Mouse (Mus musculus) large intestine, adult 2 months (tissue): ENCODE results near the gene Usp34. TPM values are rescaled to one million over a fixed set of nuclear protein-coding genes. Genes with fewer than 3 reads are reported as not detected.
"Not testable (repeated sequence)": the region's sequence is repeated elsewhere in the genome, so short reads cannot be mapped to it uniquely, and the experiment has no call there.

Source experiments
- DNase-seq: peaks from one replicate; pipeline ENCODE4 v3.0.0-alpha.2; 2012; ENCODE audit warnings: low read depth, low spot score
- WGBS: fragments of 180-500 bp; shearing (Covaris S2); methylation state at CpG from one replicate; pipeline ENCODE4 v1.1.7; 2018; 5-methylcytosine and 5-hydroxymethylcytosine counted together
- polyA plus RNA-seq: library from polyadenylated mRNA; depleted of rRNA; stranded (reverse); fragments of >200 nt; gene quantifications from 2 replicates; pipeline ENCODE4 v1.2.3, GENCODE M21; 2012; rRNA removed

Usp34 gene
- polyA plus RNA-seq: 5.9 and 8.0 TPM in 2 replicates

DNA sequence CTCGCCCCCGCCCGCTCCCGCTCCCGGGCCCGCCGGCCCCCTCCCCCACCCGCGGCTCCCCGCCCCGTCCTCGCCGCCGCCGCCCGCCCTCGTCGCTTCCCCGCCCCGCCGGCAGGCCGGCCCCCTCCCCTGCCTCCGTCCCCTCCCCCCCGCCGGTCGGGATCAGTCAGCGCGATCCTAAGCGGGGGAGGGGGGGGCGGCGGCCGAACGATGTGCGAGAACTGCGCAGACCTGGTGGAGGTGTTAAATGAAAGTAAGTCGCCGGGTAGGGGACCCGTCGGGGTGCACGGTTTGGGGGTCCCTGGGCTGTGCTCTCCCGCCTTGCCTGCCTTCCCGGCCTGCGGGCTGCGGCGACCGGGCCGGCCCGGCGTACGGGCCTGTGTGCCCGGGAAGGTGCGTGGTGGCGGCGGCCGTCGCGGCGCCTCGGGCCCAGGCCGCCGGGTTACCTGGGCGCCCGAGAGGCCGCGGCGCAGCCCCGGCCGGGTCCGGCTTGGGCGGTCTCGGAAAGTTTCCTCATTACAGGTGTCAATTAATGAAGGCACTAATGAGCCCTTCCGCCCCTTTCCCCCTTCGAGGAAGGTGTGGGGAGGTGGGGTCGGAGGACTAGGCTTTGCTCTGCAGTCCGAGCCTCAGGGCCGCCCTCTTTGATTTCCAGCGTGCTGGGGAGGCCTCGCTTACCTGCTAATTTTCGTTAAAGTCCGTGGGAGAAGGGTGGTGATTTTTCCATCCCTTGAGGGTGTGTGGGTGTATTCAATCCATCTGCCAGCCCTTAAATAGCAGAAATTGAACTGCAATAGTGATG is at the start of gene Usp34:
Gene Usp34 (plus strand): TSS at position 132 of the 802 bp plus-strand sequence.
- WGBS: under 1% methylated on average over 62 of the region's 80 CpGs
- DNase-seq: no peak

DNA sequence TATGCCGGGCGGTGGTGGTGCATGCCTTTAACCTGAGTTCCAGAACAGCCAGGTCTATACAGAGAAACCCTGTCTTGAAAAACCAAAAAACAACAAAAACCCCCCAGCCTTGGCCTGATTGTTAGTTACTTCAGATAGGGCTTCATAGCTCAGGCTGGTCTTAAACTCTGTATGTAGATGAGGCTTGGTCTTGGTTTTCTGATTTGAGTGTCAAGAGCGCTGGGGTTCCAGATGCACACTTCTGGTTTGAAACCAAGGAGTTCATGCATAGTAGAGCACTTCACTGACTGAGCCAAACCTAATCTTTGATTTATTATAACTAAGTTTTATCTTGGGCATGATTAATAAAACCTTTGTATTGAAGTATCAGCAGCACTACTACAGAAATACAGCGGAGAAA is 47.6 kb upstream of the Usp34 start:
- WGBS: 85% methylated on average over 4 of the region's 4 CpGs
- no peak for DNase-seq

DNA sequence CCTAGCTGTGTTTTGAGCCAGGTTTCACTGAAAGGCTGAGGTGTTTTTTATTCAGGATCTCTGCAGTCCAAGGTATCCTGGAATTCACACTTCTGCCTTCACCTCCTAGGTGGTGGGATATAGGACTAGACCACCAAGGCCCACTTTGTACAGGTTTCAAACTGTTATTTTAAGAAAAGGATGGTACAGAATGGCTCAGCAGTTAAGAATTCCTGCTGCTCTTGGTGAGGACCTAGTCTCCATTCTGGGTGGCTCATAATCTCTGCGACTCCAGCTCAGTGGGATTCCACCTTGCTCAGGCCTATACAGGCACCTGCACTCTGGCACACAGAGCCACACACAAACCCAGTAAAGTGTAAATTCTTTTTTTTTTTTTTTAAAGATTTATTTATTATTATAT is 47.2 kb upstream of the Usp34 start:
- WGBS: 69% methylated on average over 1 of the region's 1 CpGs
- DNase-seq: no peak

DNA sequence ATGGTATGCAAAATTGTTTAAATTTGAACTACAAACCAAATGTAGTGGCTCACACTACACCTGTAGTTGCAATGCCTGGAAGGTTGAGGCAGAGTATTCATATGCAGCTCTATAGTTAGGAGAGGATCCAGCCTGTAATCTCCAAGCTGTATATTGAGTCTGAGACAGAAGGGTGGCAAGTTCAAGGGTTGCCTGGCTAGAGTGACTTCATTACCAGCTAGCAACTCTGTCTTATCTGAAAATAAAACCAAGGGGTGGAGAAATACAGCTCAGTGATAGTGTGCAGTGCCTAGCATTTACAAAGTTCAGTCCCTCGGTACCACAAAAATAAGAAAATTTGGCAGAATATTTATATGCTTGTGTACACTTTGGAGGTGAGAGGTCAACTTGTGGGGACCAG is 46.5 kb upstream of the Usp34 start:
- DNase-seq: no peak
- WGBS: 43% methylated on average over 1 of the region's 1 CpGs

DNA sequence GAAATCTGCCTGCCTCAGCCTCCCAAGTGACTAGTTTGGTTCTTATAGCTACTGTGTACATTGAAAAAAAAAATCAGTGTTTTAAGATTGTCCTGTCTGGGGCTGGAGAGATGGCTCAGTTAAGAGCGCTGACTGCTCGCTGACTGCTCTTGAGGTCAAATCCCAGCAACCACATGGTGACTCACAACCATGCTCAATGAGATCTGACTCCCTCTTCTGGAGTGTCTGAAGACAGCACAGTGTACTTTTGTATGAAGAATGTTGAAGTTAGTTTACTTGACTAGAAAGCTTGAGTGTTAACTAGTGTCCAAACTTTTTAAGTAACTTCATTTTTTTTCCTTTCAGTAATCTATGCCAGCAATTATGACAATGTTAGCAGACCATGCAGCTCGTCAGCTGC is 45.2 kb upstream of the Usp34 start:
- no peak for DNase-seq
- WGBS: 56% methylated on average over 3 of the region's 3 CpGs

DNA sequence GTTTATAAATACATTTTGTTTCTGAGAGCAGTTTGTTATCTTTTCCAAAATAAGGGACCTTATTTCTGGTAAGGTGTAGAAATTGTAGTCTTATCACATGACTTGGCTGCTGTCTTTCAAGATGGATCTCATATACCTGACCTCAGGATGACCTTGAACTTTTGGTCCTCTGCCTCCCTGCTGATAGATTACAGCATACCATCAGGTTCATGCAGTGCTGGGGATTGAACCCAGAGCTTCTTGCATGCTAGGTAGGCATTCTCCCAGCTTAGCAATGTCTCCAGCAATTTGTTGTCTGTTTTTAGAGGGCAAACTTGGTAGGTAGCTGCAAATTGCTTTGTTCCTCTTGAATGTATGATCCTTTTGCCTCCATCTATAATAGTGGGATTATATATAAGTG is 41.7 kb upstream of the Usp34 start:
- DNase-seq: no peak

DNA sequence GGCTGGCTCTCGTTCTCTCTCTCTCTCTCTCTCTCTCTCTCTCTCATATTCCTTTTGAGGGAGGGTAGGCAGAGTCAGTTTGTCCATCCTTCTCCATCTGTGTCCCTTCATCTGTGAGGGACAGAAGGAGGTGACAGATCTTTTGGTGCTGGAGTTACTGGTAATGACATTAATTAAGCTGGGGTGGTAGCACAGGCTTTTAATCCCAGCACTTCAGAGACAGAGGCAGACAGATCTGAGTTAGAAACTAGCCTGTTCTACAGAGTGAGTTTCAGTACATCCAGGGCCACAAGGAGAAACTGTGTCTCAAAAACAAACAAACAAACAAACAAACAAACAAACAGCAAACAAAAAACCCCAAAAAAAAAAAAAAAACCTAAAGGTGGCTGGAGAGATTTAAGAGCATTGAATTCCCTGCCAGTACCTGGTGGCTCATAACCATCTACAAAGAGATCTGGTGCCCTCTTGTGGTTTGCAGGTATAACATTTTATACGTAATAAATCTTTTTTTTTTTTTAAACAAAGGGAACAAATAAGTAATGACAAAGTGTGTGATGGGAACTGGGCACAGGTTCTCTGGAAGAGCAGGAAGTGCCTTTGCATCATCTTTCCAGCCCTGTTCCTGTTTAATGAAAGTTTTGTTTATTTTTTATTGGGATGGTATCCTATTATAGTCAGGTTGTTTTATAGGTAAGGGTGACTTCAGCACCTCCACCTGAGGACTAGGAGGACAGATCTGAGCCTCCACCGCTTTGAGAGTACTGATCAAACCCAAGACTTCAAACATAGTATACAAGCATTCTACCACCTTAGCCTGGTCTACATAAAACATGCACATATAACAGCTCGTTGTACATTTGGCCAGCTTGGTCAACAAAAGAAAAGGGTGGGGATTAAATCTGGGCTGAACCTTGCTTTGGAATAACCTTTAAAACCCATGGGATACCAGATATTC is 34.6 kb upstream of the Usp34 start:
- WGBS: 70% methylated on average over 4 of the region's 4 CpGs

DNA sequence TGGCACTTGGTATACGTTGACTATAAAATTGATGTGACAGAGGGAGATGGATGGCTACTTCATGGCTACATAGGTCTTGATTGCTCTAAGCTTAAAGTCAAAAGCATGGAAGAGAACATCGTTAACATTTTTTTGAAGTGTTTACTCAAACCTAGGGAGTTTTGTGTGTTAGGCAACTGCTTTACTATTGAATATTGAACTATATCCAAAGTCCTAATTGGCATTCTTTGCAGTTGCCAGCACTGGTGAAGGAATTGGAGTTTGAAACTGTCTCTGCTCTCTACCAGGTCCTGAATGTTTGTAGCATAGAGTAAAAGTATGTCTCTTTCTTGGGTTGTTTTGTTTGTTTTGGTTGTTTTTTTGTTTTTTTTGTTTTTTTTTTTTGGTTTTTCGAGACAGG is 30.9 kb upstream of the Usp34 start:
- no peak for DNase-seq
- 74% methylated on average over 3 of the region's 3 CpGs for WGBS

More for the DNA sequence above, 34.6 kb upstream of the Usp34 start:
- no peak for DNase-seq

DNA sequence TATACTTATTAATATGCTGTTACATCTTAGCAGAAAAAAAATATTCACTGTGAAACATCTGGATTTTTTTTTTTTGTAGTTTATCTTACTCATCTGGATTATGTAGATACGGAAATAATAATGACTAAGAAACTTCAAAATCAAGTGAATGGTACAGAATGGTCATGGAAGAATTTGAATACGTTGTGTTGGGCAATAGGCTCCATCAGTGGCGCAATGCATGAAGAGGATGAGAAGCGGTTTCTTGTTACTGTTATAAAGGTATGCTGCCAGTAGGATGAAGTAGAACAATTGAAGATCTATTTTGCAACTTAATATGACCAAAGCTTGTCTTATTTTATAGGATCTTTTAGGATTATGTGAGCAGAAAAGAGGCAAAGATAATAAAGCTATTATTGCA is 22.2 kb upstream of the Usp34 start:
- DNase-seq: no peak
- 96% methylated on average over 4 of the region's 4 CpGs for WGBS

DNA sequence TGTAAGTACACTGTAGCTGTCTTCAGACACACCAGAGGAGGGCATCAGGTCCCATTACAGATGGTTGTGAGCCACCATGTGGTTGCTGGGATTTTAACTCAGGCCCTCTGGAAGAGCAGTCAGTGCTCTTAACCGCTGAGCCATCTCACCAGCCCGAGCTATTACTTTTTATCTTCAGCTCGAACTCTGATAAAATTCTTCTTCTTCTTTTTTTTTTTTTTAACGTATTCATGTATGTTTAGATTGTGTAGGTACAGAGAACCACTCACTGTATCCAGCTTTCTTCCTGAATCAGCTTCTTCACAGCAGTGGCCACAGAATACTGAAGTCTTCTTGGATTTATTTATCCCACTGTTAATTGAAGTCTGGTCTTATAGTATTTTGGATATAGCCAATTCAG is 17.8 kb upstream of the Usp34 start:
- DNase-seq: not testable (repeated sequence)
- 84% methylated on average over 4 of the region's 4 CpGs for WGBS

DNA sequence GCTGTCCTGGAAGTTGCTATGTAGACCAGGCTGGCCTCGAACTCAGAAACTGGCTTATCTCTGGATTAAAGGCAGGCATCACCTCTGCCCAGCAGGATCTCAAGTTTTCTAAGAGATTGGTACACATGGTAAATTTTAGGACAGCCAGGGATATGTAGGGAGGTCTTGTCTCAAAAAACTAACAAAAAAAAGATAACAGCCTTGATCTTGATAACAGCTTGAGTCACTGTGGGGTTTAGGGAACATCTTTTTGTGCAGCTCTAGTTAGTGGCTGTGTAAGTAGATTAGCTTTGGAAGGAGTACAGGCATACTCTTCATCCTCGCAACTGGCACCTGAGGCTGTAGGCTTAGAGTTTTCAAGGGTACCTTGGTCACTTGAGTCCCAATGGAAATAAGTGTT is 9.3 kb upstream of the Usp34 start:
- no peak for DNase-seq
- 99% methylated on average over 2 of the region's 2 CpGs for WGBS

DNA sequence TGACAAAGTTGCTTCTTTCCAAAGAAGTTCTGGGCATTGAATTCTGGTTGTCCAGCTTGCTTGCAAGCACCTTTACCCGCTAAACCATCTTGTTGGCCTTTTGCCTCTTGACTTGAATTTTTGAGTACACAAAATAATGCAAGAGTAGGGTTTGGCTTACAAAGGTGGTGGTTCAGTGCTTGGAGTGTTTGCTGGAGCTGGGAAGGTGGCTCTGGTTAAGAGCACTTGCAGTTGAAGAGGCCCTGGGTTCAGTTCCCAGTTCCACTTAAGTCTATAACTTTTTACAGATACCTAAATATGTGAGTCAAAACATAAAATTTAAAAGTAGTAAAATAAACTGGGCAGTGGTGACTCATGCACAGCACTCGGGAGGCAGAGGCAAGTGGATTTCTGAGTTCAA is 8.4 kb upstream of the Usp34 start:
- 80% methylated on average over 2 of the region's 2 CpGs for WGBS
- no peak for DNase-seq

DNA sequence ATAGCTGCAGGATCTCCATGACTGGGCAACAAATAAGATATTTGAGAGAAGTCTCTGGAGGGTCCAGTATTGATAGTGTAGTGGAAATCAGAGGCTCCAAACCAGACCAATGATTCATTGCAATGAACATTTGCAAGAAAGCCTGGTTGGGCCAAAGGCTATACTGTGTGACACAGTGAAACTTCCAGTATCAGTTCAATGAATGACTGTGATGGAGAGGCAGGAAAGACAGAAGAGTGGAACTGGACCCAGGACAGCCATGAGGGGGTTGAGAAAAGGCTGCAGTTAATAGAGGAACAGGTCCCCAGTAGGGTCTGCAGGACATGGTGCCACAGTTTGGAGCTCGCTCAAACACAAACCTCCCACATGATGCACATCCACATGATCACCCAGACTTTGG is 6.8 kb upstream of the Usp34 start:
- WGBS: 91% methylated on average over 1 of the region's 1 CpGs
- no peak for DNase-seq

DNA sequence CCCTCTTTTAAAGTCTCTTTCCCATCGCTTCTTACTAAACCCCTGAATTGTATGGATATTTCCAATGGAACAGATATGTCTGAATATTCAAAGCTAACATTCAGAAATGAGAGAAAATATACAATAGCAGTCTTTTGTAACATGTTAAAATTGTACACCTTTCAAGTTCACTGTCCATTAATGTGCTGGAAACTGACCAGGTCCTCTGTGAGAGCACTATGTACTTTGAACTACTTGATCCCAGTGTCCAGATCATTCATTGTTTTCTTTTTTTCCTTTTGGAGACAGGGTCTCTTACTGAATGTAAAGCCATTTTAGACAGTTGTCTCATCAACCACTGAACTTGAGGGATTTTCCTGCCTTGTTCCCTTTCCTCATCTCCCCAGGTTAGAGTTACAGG is 3.6 kb upstream of the Usp34 start:
- WGBS: 76% methylated on average over 1 of the region's 1 CpGs
- DNase-seq: no peak

DNA sequence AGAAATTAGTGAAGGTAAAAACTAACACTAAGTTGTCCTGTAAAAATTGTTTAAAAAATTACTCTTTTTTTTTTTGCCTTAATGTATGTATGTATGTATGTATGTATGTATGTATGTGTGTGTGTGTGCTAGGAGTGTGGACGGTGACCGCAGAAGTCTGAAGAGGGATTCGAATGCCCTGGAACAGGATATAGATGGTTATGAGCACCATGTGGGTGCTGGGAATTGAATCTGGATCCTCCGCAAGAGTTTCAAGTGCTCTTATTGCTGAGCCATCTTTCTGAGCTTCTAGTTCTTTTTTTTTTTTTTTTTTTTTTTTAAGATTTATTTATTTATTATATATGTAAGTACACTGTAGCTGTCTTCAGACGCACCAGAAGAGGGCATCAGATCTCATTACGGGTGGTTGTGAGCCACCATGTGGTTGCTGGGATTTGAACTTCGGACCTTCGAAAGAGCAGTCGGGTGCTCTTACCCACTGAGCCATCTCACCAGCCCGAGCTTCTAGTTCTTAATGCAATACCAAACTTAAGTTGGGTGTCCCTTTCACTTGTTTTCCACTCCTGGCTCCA is 1.5 kb upstream of the Usp34 start:
- 36% methylated on average over 10 of the region's 10 CpGs for WGBS
- DNase-seq: not testable (repeated sequence)

DNA sequence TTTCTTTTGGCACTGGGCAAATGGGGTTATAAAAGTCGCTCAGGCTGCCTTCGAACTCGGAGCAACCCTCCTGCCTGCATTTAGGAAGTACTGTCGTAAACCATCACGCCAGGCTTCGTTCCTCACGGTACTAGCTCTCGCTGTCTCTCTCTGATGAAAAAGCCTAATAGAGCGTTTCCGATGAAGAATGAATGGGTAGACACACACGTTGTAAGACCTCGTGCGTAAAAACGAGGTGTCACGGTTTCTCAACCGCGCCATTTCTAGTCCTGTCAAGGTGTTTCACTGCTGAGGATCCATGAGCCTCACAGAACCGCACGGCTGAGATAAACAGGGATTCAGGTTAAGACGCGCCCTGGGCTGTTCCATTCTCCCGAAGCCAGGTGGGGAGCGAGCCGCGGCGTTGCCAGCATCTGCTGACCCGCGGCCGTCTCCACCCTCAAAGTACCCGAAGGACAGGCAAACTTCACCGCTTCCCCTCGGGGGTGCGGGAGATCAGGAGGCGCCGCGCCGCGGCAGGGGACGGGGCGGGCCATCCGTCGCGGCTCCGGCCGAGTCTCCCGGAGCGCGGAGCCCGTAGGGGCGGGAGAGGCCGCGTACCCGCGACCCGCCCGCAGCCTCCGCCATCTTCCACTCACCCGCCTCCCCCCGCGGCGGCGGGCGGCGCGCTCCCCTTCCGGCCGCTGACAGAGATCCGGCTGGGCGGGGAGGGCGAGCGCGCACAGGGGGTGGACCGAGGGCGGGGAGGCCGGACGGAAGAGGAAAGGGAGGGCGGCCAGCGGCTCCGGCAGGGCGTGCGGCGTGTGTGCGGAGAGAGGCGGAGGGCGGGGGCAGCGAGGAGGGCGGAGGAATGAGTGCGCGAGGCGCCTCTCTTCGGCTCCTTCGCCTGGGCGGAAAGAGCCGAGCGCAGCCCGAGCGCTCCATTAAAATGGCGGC is 754 bp upstream of the Usp34 start:
- peak; percentile 67 for DNase-seq
- under 1% methylated on average over 73 of the region's 98 CpGs for whole genome bisulfite sequencing

DNA sequence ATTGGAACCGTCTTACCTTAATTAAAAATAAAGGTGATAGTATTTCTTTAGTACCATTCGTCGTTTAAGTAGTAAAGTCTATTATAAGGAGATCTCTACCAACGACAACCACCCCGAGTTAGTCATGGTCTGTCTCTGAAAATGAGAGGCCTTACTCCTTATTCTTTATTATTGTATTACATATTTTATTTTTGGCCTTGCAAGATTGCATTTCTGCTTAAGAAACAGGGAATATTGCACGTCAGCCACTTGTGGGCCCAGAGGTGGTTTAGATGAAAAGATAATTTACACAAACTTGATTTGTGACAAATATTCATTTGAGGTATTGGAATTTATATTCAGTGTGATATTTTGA is 848 bp downstream of the Usp34 start:
- 3% methylated on average over 6 of the region's 6 CpGs for WGBS
- DNase-seq: no peak

DNA sequence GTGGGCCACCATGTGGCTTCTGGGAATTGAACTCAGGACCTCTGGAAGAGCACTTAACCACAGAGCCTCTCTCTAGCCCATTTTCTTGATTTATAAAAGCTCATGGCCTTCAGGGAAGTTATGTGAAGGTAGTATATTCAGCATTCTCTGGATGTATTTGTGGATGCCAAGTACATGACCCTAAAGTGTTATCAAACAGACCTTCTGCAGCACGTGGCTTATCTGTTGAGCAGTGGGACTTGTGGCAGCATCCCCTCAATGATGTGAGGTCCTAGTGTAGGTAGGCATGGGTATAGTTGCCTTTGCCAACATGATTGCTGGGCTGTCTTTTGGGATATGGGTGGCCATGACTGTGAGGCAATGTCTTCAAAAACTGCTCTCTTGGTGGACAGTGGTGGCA is 6.8 kb downstream of the Usp34 start:
- WGBS: 98% methylated on average over 1 of the region's 1 CpGs
- DNase-seq: no peak

DNA sequence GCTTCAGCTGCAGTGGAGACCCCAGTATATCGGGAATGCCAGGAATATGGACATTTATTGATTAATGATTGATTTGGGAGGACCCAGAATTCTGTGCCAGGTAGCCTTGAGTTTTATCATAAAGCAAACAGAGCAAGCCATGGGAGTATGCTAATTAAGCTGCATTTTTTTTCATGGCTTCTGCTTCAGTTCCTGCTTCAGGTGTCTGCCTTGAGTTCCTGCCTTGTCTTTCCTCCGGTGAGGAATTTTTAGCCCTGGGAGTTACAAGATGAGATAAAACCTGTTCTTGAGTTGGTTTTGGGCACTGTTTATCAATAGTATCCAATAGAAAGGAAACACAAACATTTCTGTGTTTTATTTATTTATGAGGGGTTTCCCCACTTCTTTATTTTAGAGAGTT is 22.7 kb downstream of the Usp34 start:
- DNase-seq: no peak
- 48% methylated on average over 2 of the region's 2 CpGs for WGBS

DNA sequence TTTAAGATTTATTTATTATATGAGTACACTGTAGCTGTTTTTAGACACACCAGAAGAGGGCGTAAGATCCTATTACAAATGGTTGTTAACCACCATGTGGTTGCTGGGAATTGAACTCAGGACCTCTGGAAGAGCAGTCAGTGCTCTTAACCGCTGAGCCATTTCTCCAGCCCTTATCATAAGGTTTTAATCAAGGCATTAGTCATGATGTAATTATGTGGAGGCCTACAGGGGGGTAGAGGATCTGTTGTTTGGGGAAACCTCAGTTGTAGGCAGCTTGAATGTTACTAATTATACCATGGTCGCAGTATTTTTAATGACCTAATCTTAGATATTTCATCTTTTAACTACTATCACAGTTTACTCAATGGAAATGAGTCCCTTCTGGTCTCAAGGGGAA is 25.4 kb downstream of the Usp34 start:
- WGBS: 89% methylated on average over 3 of the region's 3 CpGs
- DNase-seq: no peak
